Mouse (Mus musculus) midbrain, embryonic 12.5 days (tissue): ENCODE measurements at regions not wholly inside any gene's neighbourhood (a gene's known extent, or its start where the extent isn't known, plus 50 kb on each side); places are given as distances from the start of the nearest gene placed in this dataset.

Source experiments
- ATAC-seq: fragments of 200-750 bp; cut with Nextera tagmentation; 2 replicates; pipeline ENCODE4 v1.8.0; 2017; ENCODE audit warnings: low read depth, moderate TSS enrichment, moderate library complexity; ENCODE audit not compliant: low FRiP score
- H3K27ac ChIP-seq: fragments of 300-500 bp; sonication (generic); replicated peaks from 2 replicates; pipeline ENCODE4 v1.5.1; 2016; ENCODE audit warnings: mild to moderate bottlenecking
- H3K27me3 ChIP-seq: fragments of 300-500 bp; sonication (generic); 2 replicates; pipeline ENCODE4 v1.6.1; 2016; ENCODE audit warnings: mild to moderate bottlenecking
- H3K36me3 ChIP-seq: fragments of 300-500 bp; sonication (generic); 2 replicates; pipeline ENCODE4 v1.6.1; 2016
- H3K4me1 ChIP-seq: fragments of 300-500 bp; sonication (generic); 2 replicates; pipeline ENCODE4 v1.6.1; 2016
- H3K4me2 ChIP-seq: fragments of 300-500 bp; sonication (generic); replicated peaks from 2 replicates; pipeline ENCODE4 v1.6.1; 2016; ENCODE audit warnings: mild to moderate bottlenecking, moderate library complexity
- H3K4me3 ChIP-seq: fragments of 300-500 bp; sonication (generic); 2 replicates; pipeline ENCODE4 v1.5.1; 2016; ENCODE audit warnings: mild to moderate bottlenecking
- H3K9ac ChIP-seq: fragments of 300-500 bp; sonication (generic); replicated peaks from 2 replicates; pipeline ENCODE4 v1.6.1; 2016; ENCODE audit warnings: mild to moderate bottlenecking, moderate library complexity
- H3K9me3 ChIP-seq: fragments of 300-500 bp; sonication (generic); 2 replicates; pipeline ENCODE4 v1.6.1; 2016; ENCODE audit warnings: mild to moderate bottlenecking
- WGBS: fragments of 180-500 bp; shearing (Covaris S2); methylation state at CpG from one replicate; pipeline ENCODE4 v1.1.7; 2016; 5-methylcytosine and 5-hydroxymethylcytosine counted together

GRCm38 (mm10) chr11:18014610-18015009 is 60.9 kb upstream of the Etaa1 start:
- 14% methylated on average over 9 of the region's 9 CpGs for WGBS
- peak; percentile 69 for ATAC-seq
- H3K36me3 ChIP-seq, result no peaks in the 10 kb centered on the region
- no peak overlapping the region for H3K27ac ChIP-seq
- H3K4me1 ChIP-seq, result peaks cover 16% of the 10 kb centered on the region
- no peak overlapping the region for H3K4me3 ChIP-seq
- H3K9ac ChIP-seq, result no peak overlapping the region
- peak overlapping the region; percentile 16 for H3K4me2 ChIP-seq
- H3K27me3 ChIP-seq, result no peaks in the 10 kb centered on the region
- H3K9me3 ChIP-seq, result no peaks in the 10 kb centered on the region

DNA sequence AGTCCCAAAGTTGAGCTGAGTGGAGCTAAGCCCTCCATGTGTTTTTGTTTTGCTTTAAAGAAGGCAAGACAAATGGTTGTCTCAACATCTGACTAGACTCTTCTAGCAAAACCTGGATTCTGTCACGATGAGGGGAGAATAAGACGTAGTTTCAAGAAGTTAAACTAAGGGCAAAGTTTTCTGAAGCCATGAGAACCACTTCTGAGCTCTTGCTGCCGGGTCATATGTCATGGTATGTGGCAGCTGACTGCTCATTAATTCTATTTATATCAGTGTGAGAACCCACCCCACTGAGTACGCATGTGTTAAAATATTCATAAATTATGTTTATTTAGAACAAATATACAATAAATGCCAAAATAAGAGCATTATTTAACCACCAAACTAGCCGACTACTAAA is 58.4 kb upstream of the Etaa1 start:
- Histone ChIP-seq H3K4me1 (peaks cover 16% of the 10 kb centered on the region), H3K4me2 (no peak overlapping the region), H3K27ac (no peak overlapping the region), H3K36me3 (no peaks in the 10 kb centered on the region), H3K9me3 (no peaks in the 10 kb centered on the region), H3K4me3 (no peak overlapping the region), H3K9ac (no peak overlapping the region), H3K27me3 (no peaks in the 10 kb centered on the region)
- 55% methylated on average over 5 of the region's 5 CpGs for WGBS
- no peak for ATAC-seq

DNA sequence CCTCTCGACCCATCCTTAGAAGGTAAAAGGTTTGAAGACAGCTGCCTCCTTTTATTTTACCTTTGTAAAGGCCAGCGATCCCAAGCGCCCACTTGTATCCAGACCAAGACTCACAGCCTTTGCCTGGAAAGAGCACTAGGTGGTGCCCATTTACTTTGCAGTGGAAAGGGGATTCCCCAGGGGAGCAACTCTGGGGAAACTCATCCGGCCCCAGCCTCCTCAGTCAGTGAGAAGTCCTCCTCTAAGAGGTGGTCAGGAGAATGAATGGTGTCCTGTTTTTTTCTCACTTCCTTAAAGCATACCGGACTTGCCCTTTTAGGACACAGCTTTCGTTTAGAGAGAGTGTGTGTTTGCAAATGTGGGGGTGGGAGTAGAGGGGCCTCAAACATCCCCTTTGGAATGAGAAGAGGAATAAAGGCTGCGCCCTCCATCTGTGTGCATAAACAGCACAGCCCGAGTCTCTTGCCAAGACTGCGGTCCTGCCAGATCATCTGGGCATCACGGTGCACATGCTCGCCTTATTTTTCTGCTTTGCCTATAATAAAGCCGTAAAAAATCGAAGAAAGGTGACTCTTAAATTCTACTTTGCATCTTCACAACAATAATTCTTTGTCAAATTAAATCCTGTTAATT is 57.5 kb upstream of the Etaa1 start:
- Histone ChIP-seq H3K9ac (no peak overlapping the region), H3K36me3 (no peaks in the 10 kb centered on the region), H3K27ac (no peak overlapping the region), H3K27me3 (no peaks in the 10 kb centered on the region), H3K4me1 (peaks cover 16% of the 10 kb centered on the region), H3K4me2 (peak overlapping the region; percentile 33), H3K9me3 (no peaks in the 10 kb centered on the region), H3K4me3 (no peak overlapping the region)
- WGBS, result 18% methylated on average over 13 of the region's 13 CpGs
- ATAC-seq, result peak; percentile 80

DNA sequence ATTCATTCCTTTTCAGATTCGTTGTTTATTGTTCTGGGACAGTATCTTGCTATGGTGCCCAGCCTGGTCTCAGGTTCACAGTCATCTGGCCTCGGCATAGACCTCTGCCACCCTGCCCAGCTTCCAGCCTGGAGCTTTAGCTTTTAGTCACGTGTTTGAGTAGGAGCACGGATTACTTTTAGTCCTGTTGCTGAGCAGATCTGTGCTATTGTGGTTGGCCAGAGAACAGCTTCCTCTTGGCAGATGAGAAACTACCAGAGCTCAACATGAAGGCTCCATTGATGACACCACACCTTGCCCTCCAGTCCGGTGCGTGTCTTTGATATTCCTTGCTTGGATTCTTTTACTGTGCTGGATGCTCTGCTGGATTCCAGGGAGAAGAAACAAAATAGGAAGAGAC is 54.5 kb upstream of the Etaa1 start:
- ATAC-seq, result no peak
- 89% methylated on average over 6 of the region's 6 CpGs for WGBS

More for the DNA sequence above, 54.5 kb upstream of the Etaa1 start:
- Histone ChIP-seq H3K36me3 (no peaks in the 10 kb centered on the region), H3K9ac (no peak overlapping the region), H3K27ac (no peak overlapping the region), H3K4me3 (no peak overlapping the region), H3K9me3 (no peaks in the 10 kb centered on the region), H3K4me2 (no peak overlapping the region), H3K27me3 (no peaks in the 10 kb centered on the region), H3K4me1 (peaks cover 7% of the 10 kb centered on the region)
